Mouse (Mus musculus) ES-E14 (cell line): ENCODE results near the gene Cuta.

ENCODE experiments used
- MAFK ChIP-seq: IDR thresholded peaks from 2 replicates; pipeline ENCODE4 v1.6.1; 2014; ENCODE audit warnings: mild to moderate bottlenecking, low read depth, low read length, inconsistent platforms; ENCODE audit not compliant: insufficient read depth
- ZNF384 ChIP-seq: IDR thresholded peaks from 2 replicates; pipeline ENCODE4 v1.6.1; 2012; ENCODE audit warnings: low read depth, low read length, inconsistent platforms

- TF ChIP-seq ZNF384 = no peak
- TF ChIP-seq MAFK = no peak
These were observed 17.5 kb upstream of the Cuta start for GRCm38 (mm10) chr17:26956895-26957294.
